Mouse (Mus musculus) bone marrow, adult 2 months (tissue): Measurements from ENCODE around the gene Nfix. TPM values are rescaled to one million over a fixed set of nuclear protein-coding genes. Genes with fewer than 3 reads are reported as not detected.
A peak's percentile ranks its signal among the peaks of the same experiment; 100 is the strongest.

Source experiments
- H3K27ac ChIP-seq: fragments of 200-500 bp; 2 replicates; pipeline ENCODE4 v1.5.1; 2012; ENCODE audit warnings: low read depth, mild to moderate bottlenecking, control low read depth, inconsistent platforms, low read length; ENCODE audit not compliant: control insufficient read depth, poor library complexity, insufficient read depth
- H3K4me1 ChIP-seq: fragments of 200-500 bp; 2 replicates; pipeline ENCODE4 v1.6.1; 2011; ENCODE audit warnings: low read length; ENCODE audit not compliant: control insufficient read depth, insufficient read depth
- H3K4me3 ChIP-seq: fragments of 200-500 bp; replicated peaks from 2 replicates; pipeline ENCODE3; 2011; ENCODE audit warnings: mild to moderate bottlenecking, low read depth, low read length, control low read depth; ENCODE audit not compliant: control insufficient read depth
- CTCF ChIP-seq: fragments of 200-500 bp; IDR thresholded peaks from 2 replicates; pipeline ENCODE4 v1.5.1; 2011; ENCODE audit warnings: low read length, control low read depth; ENCODE audit not compliant: control insufficient read depth, insufficient read depth
- POLR2A ChIP-seq: fragments of 200-500 bp; IDR thresholded peaks from 2 replicates; pipeline ENCODE4 v1.6.1; 2011; ENCODE audit warnings: low read depth, mild to moderate bottlenecking, control low read depth, low read length, borderline replicate concordance; ENCODE audit not compliant: control insufficient read depth
- WGBS: fragments of 180-500 bp; shearing (Covaris S2); methylation state at CpG from one replicate; pipeline ENCODE4 v1.1.7; 2018; 5-methylcytosine and 5-hydroxymethylcytosine counted together
- polyA plus RNA-seq: library from polyadenylated mRNA; stranded (reverse); fragments of >200 nt; gene quantifications from 2 replicates; pipeline ENCODE4 v1.2.4, GENCODE M21; 2011; ENCODE audit warnings: low replicate concordance; ENCODE audit not compliant: missing spikeins, insufficient read depth, insufficient read length

Gene Nfix
- polyA plus RNA-seq, 1 experiment, result 20.6 TPM

DNA sequence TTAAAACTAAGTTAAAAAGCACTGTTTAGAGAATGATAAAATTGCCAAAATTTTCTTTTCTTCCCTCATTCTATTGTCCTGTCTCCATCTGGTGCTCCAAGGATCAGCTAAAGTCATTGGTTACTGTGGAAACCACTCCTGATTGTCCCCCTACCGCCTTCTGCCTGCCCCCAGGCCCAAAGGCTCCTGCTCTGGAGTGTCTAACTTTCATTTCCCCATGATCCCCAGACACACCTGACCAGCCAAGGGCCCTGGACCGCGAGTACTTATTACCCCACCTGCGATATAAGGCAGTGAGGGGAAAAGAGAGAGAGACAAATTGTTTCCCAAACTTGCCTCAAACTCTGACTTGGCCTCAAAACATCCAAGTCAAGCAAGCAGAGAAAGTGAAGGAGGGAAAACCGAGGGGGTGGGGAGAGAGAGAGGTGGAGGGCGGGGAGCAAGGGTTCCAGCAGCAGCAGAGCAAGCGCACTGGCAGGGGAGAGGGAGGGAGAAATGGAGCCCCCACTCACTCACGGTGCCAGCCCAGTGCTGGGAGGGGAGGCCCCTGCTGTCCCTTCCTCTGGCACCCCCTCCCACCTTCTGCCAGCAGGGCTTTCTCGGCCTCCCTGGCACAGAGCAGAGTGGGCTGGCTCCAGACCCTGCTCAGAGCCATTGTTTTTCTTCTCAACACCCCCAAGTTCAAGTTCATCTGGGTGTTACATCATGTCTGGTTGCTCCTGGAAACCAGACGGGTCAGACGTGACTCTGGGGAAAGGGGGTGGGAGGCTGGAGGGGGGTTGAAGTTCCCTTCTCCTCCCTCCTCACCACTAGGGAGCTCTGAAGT, 88.0 kb downstream of the Nfix start:
- no peak for TF ChIP-seq POLR2A
- TF ChIP-seq CTCF, result no peak
- H3K27ac ChIP-seq, result no peak overlapping the region
- H3K4me1 ChIP-seq, result peaks cover 2% of the 10 kb centered on the region
- WGBS, result 54% methylated on average over 11 of the region's 11 CpGs
- no peak overlapping the region for H3K4me3 ChIP-seq

GRCm38 (mm10) chr8:84711312-84711711, 88.8 kb downstream of the Nfix start:
- Histone ChIP-seq H3K4me3 (no peak overlapping the region), H3K27ac (no peak overlapping the region), H3K4me1 (peaks cover 2% of the 10 kb centered on the region)
- TF ChIP-seq POLR2A, result no peak
- no peak for TF ChIP-seq CTCF
- WGBS, result 86% methylated on average over 3 of the region's 3 CpGs

DNA sequence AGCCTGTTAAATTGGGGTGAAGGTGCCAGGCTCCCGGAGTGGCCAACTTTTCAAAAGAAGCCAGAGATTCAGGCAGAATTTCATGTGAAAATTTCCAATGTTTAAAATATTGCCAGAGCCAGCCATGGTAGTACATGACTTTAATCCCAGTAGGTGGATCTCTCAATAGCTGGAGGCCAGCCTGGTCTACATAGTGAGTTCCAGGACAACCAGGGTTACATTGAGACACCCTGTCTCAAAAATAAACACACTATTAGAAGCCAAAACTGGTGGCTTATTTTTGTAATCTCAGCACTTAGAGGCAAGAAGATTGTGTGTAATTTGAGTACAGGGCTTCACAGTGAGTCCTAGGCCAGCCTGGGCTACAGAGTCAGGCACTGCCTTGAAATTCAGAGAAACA, 90.2 kb downstream of the Nfix start:
- 97% methylated on average over 1 of the region's 1 CpGs for WGBS
- no peak overlapping the region for H3K4me3 ChIP-seq
- no peak for TF ChIP-seq CTCF
- TF ChIP-seq POLR2A, result no peak
- H3K27ac ChIP-seq, result no peak overlapping the region
- peaks cover 2% of the 10 kb centered on the region for H3K4me1 ChIP-seq

DNA sequence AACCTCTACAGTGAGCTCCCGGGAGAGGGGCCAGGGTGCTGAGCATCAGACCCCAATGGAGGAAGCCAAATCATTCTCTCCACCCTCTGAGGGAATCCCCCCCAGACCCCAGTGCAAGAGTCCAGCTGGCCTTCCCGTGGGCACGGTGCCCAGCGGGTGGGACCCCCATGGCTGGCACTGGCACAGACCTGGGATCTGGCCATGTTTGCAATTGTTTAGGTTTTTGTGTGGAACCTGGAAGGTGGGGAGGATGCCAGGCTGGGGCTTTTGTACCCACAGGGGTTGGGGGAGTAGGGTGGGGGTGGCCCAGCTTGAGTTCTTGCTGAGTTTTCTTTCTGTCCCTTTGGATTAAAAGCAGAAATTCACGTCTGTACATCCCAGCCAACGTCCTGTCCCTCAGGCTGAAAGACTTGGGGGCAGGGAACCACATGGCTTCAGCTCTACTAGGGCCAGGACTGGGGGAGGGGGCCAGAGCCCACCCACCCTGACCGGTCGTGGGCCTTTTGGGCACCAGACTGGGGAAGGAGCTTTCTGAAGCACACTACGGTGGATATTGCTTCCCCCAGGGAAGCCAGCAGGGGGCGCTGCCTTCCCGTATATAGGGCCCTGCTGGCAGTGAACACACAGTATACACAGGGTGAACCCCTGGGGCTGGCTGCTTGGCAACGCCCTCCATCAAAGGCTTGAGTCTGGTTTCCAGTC, 91.2 kb downstream of the Nfix start:
- TF ChIP-seq POLR2A (no peak), CTCF (peak; percentile 92)
- Histone ChIP-seq H3K4me3 (no peak overlapping the region), H3K27ac (no peak overlapping the region), H3K4me1 (peaks cover 2% of the 10 kb centered on the region)
- 31% methylated on average over 12 of the region's 12 CpGs for WGBS

DNA sequence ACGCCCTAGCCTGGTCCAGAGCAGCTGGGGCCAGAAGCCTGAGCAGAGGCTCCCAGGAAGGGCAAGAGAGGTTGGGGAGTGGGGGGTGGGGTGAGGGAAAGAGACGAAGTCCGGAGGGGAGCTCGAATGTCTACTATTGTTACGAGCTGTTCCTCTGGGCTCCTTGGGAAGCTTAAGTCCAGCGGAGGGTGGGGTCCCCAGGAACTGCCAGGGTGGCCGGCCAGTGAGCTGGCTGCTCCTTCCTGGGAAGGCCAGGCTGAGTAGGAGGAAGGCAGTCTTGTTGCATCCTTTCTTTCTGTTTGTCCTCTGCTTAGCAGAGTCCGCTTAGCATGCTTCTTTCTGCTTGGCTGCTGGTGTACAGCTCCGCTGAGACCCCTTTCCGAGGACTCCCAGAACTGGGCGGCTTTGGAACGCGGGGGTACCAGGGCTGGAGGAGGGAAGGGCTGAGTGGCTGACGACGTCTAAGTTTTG, 92.0 kb downstream of the Nfix start:
- TF ChIP-seq POLR2A (no peak; the same call in 1 of the 2 replicates), CTCF (no peak)
- H3K27ac ChIP-seq, result peak overlapping the region; percentile 95
- peaks cover 8% of the 10 kb centered on the region for H3K4me1 ChIP-seq
- H3K4me3 ChIP-seq, result peak overlapping the region; percentile 77
- WGBS, result 40% methylated on average over 15 of the region's 15 CpGs

DNA sequence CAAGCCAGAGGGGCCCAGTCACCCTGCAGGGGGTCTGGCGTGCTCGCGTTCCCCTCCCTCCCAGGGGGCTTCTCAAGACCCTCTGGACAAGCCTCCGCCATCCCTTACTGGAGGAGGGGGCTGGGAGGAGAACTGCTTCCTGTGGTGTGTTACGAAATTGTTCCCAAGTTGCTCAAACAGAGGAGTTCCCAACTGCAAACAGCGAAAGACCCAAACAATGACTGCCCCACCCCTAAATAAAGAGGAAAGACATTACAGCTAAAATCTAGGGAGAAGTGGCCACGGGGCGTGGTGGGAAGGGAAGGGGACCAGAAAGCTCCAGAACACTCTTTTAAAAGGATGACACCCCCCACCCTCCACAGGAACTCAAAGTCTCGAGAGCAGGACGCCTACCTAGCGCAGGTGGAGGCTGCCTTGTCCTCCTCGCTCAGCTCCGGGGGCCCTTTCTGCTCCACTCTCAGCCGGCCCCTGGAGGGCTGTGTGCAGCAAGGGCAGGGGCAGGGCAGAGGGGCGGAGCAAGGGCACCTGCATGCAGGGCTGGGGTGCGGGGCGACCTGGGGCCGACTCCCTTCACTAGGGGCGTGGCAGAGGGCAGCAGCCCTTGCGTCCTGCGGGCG, 92.8 kb downstream of the Nfix start:
- peak overlapping the region; percentile 95 for H3K27ac ChIP-seq
- 5% methylated on average over 22 of the region's 22 CpGs for WGBS
- peaks cover 10% of the 10 kb centered on the region for H3K4me1 ChIP-seq
- peak overlapping the region; percentile 77 for H3K4me3 ChIP-seq
- TF ChIP-seq POLR2A, result 0 out of 2 replicates have a peak, but pooled peaks have one; percentile 31
- no peak for TF ChIP-seq CTCF

DNA sequence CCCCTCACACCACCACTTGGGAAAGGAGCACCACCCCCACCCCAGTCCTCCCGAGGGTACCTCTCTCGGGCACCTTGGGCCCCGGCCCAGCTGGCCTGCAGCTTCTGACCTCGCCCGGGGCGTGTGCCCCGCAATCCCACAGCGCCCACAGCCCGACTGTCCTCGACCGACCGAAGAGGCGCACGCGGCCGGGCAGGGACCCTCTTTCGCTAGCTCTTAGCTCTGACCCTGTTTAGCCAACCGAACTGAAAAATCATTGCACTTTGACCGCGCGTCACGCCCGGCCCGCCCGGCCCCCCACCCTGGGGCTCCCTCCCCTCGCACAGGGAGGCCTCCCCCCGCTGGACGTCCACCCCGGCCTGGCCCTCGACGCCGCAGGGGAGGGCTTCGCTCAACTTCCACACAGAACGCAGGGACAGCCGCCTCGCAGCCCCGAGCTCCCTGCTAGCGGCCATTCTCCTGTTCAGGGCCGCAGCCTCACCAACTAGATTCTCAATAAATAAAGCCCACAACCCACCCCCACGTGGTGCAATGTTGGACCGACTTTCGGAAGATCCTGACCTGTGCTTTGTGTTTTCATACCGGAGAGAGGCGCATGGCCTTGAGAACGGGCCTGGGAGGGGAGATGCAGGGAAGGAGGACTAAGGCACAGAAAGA, 93.4 kb downstream of the Nfix start:
- 2% methylated on average over 45 of the region's 45 CpGs for WGBS

More for the DNA sequence above, 93.4 kb downstream of the Nfix start:
- peak overlapping the region; percentile 77 for H3K4me3 ChIP-seq
- H3K27ac ChIP-seq, result peak overlapping the region; percentile 95
- TF ChIP-seq CTCF (no peak), POLR2A (peak; percentile 40; the same call in 1 of the 2 replicates)
- H3K4me1 ChIP-seq, result peaks cover 10% of the 10 kb centered on the region
